Mouse (Mus musculus) E14TG2a.4 (cell line): Measurements from ENCODE around the gene Dguok.

ENCODE experiments used
- CTCF ChIP-seq: conservative IDR thresholded peaks from 2 replicates; pipeline ENCODE4 v1.5.1; 2014; ENCODE audit warnings: low read length
- NANOG ChIP-seq: IDR thresholded peaks from 2 replicates; pipeline ENCODE4 v1.6.1; 2014; ENCODE audit warnings: borderline replicate concordance, low read length, mixed read lengths
- POU5F1 ChIP-seq: IDR thresholded peaks from 2 replicates; pipeline ENCODE4 v1.6.1; 2014; ENCODE audit warnings: low read length, borderline replicate concordance

GRCm38 (mm10) chr6:83441259-83442061 is 65.3 kb downstream of the Dguok start:
- TF ChIP-seq CTCF (no peak), POU5F1 (no peak), NANOG (no peak)
